Mouse (Mus musculus): ENCODE measurements around the gene Tat.

DNA sequence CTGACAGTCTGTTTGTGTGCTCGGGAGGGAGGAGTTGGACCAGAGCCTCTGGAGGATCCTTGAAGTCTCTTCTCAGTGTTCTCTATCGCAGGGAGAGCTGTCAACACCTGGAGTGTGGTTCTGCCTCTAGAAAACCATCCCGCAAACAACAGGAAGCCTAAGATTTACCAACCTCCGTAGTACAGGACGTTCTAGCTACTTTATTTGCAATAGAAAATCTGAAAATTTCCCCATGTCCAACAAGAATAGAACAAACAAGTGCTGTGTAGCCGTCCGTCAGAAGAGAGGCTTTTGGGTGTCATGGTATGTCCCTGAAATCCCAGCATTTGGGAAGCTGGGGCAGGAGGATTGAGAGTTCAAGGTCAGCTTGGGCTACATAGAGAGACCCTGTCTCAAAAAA, 2.5 kb upstream of the Tat start:
- TF ChIP-seq POLR2A (IDR thresholded peaks at IDR 0.05; ENCODE audit: extremely low read depth, insufficient read depth, low read length) (no peak), CTCF (IDR thresholded peaks at IDR 0.05; ENCODE audit: extremely low read depth, insufficient read depth, low read length) (no peak)
